Mouse (Mus musculus) urinary bladder, postnatal 36 days (tissue): ENCODE data around the gene Olfr1131.
"Not testable (repeated sequence)": the region's sequence is repeated elsewhere in the genome, so short reads cannot be mapped to it uniquely, and the experiment has no call there.

Experiments used
- DNase-seq, 2 experiments: peaks; one replicate each; pipeline ENCODE4 v3.0.0; 2022; ENCODE audit warnings: low spot score in 2 of 2, mixed read lengths in 1 of 2

Olfr1131 gene

GRCm38 (mm10) chr2:87626804-87627203, at the start of gene Olfr1131:
TSS of gene Olfr1131 (plus strand) at chr2:87627104.
- DNase-seq: no peak

GRCm38 (mm10) chr2:87605912-87606311, 21.0 kb upstream of the Olfr1131 start, which contains the start of gene Olfr1130:
TSS of gene Olfr1130 (plus strand) at chr2:87606212.
- DNase-seq: not testable (repeated sequence)

GRCm38 (mm10) chr2:87637435-87637834, 10.5 kb downstream of the Olfr1131 start, which contains the start of gene Olfr1132:
TSS of gene Olfr1132 (minus strand) at chr2:87637535.
- DNase-seq: no peak

- no peak for DNase-seq
These were observed 15.5 kb downstream of the Olfr1131 start for GRCm38 (mm10) chr2:87642441-87642840.

GRCm38 (mm10) chr2:87647274-87647673, 20.4 kb downstream of the Olfr1131 start, which contains the start of gene Olfr1133:
TSS of gene Olfr1133 (minus strand) at chr2:87647374.
- DNase-seq: no peak

- no peak for DNase-seq
These were observed 31.5 kb downstream of the Olfr1131 start, which contains the start of gene Olfr1134 for GRCm38 (mm10) chr2:87658360-87658759. TSS of gene Olfr1134 (minus strand) at chr2:87658460.

GRCm38 (mm10) chr2:87673564-87673963, 46.7 kb downstream of the Olfr1131 start, which contains the start of gene Olfr1135:
TSS of gene Olfr1135 (minus strand) at chr2:87673664.
- DNase-seq: no peak
